Mouse (Mus musculus) myocyte (in vitro differentiated cells): ENCODE measurements around the gene Gm49358.

Experiments
- CEBPB ChIP-seq: IDR thresholded peaks from 2 replicates; pipeline ENCODE4 v1.6.1; 2011; ENCODE audit warnings: mild to moderate bottlenecking, moderate library complexity; ENCODE audit not compliant: poor library complexity, insufficient read depth, severe bottlenecking
- MYOG ChIP-seq, 3 experiments: IDR thresholded peaks; one replicate each; pipeline ENCODE4 v1.6.1; 2011; ENCODE audit warnings: control low read depth in 2 of 3, low read depth in 2 of 3, mild to moderate bottlenecking in 2 of 3; ENCODE audit not compliant: insufficient read length in 2 of 3, control insufficient read depth in 1 of 3, insufficient read depth in 1 of 3
- POLR2A ChIP-seq: IDR thresholded peaks from one replicate; pipeline ENCODE4 v1.6.1; 2011; ENCODE audit warnings: low read depth, mild to moderate bottlenecking, control low read depth, moderate library complexity; ENCODE audit not compliant: insufficient read length
- POLR2AphosphoS2 ChIP-seq: IDR thresholded peaks from one replicate; pipeline ENCODE4 v1.6.1; 2011; ENCODE audit warnings: low read depth, control low read depth; ENCODE audit not compliant: insufficient read length

- TF ChIP-seq CEBPB (no peak), POLR2A (no peak), POLR2AphosphoS2 (no peak), MYOG (IDR thresholded peaks at IDR 0.05; ENCODE audit: control insufficient read depth in 1 of 3, insufficient read depth in 1 of 3, insufficient read length in 2 of 3, low read depth in 2 of 3) (no peak)
Measured at GRCm38 (mm10) chr10:86824871-86825270, 61.1 kb downstream of the Gm49358 start.
